Mouse (Mus musculus) adrenal gland, postnatal 10 days (tissue): ENCODE data around the gene Fndc3c1. TPM values are rescaled to one million over a fixed set of nuclear protein-coding genes. Genes with fewer than 3 reads are reported as not detected.
"Not testable (repeated sequence)": the region's sequence is repeated elsewhere in the genome, so short reads cannot be mapped to it uniquely, and the experiment has no call there.

ENCODE experiments used
- DNase-seq: peaks from one replicate; pipeline ENCODE4 v3.0.0; 2021; ENCODE audit warnings: mixed read lengths
- long read RNA-seq, 2 experiments: library from polyadenylated mRNA; stranded (forward); transcript quantifications; one replicate each; pipeline ENCODE4 v2.0.0; 2021
- microRNA-seq: library from miRNA; unstranded; fragments of <30 nt; microRNA quantifications from one replicate; pipeline ENCODE4 v1.2.0, GENCODE M21; 2021
- total RNA-seq, 2 experiments: library from RNA; stranded (reverse); gene quantifications; 2 replicates each; pipeline ENCODE4 v1.2.3; 2021

Fndc3c1 gene
- 1 to 10 TPM in 1 of 2 experiments, under 1 TPM in 1; 0.90 to 7.3 TPM for total RNA-seq
- long read RNA-seq, experiment 1: 0 reads
- long read RNA-seq, experiment 2, partial matches to known transcripts: 1 of 1 reads
- long read RNA-seq, experiment 2, other reads (novel, unspliced or antisense): 0 of 1 reads

DNA sequence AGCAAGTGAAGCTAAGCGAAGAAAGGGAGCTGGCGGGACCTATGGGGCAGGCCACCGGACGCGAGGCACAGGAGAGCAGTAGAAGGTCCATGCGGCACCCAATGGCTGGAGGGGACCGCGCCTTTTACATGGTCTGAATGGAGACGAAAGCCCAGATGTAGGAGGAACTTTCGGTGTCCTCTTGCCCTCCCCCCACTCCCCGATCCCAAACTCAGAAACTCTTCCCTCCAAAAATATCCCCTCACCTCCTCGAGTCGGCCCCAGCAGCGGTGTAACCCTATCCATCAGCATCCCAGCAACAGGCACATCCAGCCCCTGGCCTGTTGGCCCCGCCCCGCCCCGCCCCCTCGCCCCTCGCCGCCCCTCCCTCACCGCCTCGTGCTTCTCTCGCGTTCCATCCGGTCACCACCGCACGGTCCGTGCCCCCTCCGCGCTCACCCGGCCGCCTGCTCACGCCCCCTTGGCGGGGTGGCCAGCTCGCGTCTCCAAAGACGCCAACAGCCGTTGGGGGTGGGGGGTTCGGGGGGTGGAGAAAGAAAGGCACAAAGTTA lies at the start of gene Fndc3c1:
Gene Fndc3c1 (minus strand): TSS at position 301 of the 551 bp plus-strand sequence.
- peak; percentile 7 for DNase-seq

DNA sequence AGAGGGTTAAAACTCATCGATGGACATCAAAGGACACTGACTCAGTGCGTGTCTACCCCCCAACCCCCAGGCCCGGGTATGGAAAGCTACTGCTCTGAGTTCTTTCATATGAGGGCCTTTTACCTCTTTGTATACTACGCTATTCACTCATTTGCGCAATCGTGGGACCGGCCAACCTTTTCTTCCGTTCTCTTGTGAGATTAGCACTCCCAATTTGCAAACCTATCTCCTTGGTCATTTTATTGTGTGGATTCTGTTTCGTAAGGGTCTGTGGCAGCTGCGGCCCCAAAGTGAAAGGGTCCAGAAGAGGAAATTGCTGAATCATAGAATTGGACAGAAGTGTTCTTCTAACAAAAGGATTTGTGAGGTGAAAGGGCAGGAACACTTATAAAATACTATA lies 1.2 kb upstream of the Fndc3c1 start:
- no peak for DNase-seq

DNA sequence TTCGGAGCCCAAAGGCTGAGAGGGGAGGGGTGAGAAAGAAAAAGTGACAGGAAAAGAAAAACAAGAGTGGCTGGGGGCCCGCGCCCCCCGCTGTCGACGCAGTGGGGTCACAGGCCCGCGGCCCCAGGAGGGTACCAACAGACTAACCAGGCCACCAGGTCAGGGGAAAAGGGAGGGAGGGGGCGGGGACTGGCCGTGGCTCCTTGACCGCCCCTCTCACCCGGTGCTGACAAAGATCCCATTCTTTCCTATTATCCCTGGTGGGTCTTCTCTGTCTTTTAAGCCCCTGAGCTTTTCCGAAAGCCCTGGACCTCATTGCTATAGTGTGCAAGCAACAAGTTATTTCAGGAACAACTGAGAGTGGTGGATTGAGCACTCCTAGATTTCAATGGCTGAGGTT lies 470 bp upstream of the Fndc3c1 start:
- no peak for DNase-seq

GRCm38 (mm10) chrX:106479891-106480290 lies 5.3 kb downstream of the Fndc3c1 start:
- DNase-seq: not testable (repeated sequence)

- no peak for DNase-seq
These were observed 99.9 kb downstream of the Fndc3c1 start for GRCm38 (mm10) chrX:106385304-106385703.

GRCm38 (mm10) chrX:106380608-106381007 lies 104.6 kb downstream of the Fndc3c1 start:
- no peak for DNase-seq

Small RNAs within 50 kb of the gene (microRNA-seq; reads per million reads assigned to microRNA genes)
- gene Gm27428: not detected

Other genes starting within 250 kb of the Fndc3c1 start
- gene Fnd3c2, start 230.0 kb downstream of the Fndc3c1 start, total RNA-seq: under 1 TPM in 1 of 2 experiments, not detected in 1; 0.15 TPM
- not detected for gene Gm5127, start 97.8 kb upstream of the Fndc3c1 start, total RNA-seq
- gene Cysltr1, start 118.3 kb upstream of the Fndc3c1 start, total RNA-seq: under 1 TPM; 0.54 to 0.70 TPM